ENCODE assay signal across 11 mouse cellular contexts in the genomic region with DNA sequence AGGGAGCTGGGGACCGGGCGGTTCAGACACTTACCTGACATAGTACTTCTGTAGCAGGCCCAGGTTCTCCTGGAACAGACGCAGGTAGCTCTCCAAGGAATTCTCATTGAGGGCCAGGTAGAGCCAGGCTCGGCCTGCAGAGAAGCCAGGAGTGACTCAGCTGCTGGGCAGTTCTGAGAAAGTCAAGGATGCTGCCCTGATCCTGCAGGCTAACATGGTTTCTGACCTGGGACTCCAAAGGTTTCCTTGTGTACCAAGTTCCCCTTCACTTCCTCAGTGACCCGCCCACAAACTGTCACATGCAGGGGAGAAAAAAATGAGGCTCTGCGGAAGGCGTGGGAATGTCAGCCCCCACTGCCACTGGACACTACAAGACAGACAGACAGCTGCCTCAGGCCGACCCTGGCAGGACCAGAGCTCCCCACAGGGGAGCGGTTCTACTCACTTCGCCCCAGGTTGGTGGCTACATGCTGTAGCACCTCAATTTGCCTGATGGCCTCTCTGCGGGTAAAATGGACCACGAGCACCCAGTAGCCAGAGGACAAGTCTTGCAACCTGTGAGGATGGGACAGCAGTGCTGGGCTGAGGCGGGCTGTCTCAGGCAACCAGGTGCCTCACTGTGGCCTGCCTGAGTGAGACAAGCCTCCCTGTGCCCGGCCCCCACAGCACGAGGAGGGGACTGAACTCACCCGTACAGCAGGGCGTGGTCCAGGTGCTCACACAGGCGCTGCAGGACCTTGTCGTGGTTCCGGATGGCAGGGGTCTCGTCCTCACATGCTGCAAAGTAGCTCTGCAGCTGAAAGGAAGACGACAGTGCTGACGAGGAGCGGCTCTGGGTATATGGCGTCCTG. TPM values are rescaled to one million over a fixed set of nuclear protein-coding genes. Genes with fewer than 3 reads are reported as not detected.
DNase-seq lines count a peak whose midpoint lies in the region; ATAC-seq and TF ChIP-seq lines count a peak whose summit lies in the region.
"Had no signal": no experiment of that assay in that cellular context is flagged by ENCODE, and none has a peak within 500 bp of the region (broad histone marks: within the 10 kb centered on the region; RNA-seq: fewer than 3 reads in every experiment).

No protein-coding gene starts in this region.

- peak overlapping the region; percentile 88 for H3K27ac ChIP-seq in heart, embryonic 12.5 days (ENCODE audit: poor library complexity, severe bottlenecking)
- H3K27ac ChIP-seq in neural tube, embryonic 13.5 days (replicated peaks) = peak overlapping the region; percentile 86; the same call in 1 of the 2 replicates
- no peak overlapping the region for H3K27ac ChIP-seq in intestine, embryonic 16.5 days (ENCODE audit: low read length)
- no peak overlapping the region for H3K27ac ChIP-seq in stomach, postnatal 0 days (replicated peaks)

- no peak overlapping the region for H3K4me2 ChIP-seq in heart, embryonic 12.5 days
- H3K4me2 ChIP-seq in neural tube, embryonic 13.5 days = no peak overlapping the region
- H3K4me2 ChIP-seq in intestine, embryonic 16.5 days (ENCODE audit: low read depth, low read length) = no peak overlapping the region
- no peak overlapping the region for H3K4me2 ChIP-seq in stomach, postnatal 0 days (replicated peaks; ENCODE audit: low read depth)

- intact Hi-C loops in heart, postnatal 25 days (cut with DNase I) = no loop called here

- H3K27me3 ChIP-seq in heart, embryonic 12.5 days (replicated peaks) = no peaks in the 10 kb centered on the region
- H3K27me3 ChIP-seq in neural tube, embryonic 13.5 days = no peaks in the 10 kb centered on the region
- no peaks in the 10 kb centered on the region for H3K27me3 ChIP-seq in intestine, embryonic 16.5 days (replicated peaks; ENCODE audit: control insufficient read depth, insufficient read depth, low read length)
- H3K27me3 ChIP-seq in stomach, postnatal 0 days (ENCODE audit: control insufficient read depth, insufficient read depth, low read length) = no peaks in the 10 kb centered on the region

- WGBS in heart, embryonic 12.5 days = 84% methylated on average over 25 of the region's 25 CpGs
- 92% methylated on average over 25 of the region's 25 CpGs for WGBS in neural tube, embryonic 13.5 days
- 80% methylated on average over 25 of the region's 25 CpGs for WGBS in intestine, embryonic 16.5 days
- 77% methylated on average over 25 of the region's 25 CpGs for WGBS in stomach, postnatal 0 days

- H3K4me3 ChIP-seq in heart, embryonic 12.5 days = no peak overlapping the region
- H3K4me3 ChIP-seq in neural tube, embryonic 13.5 days = no peak overlapping the region
- no peak overlapping the region for H3K4me3 ChIP-seq in intestine, embryonic 16.5 days (ENCODE audit: low read length)
- no peak overlapping the region for H3K4me3 ChIP-seq in stomach, postnatal 0 days (ENCODE audit: low read depth, low read length)

- ATAC-seq in heart, embryonic 12.5 days (ENCODE audit: insufficient number of reproducible peaks, low FRiP score) = no peak
- ATAC-seq in neural tube, embryonic 13.5 days (ENCODE audit: low read depth) = no peak
- ATAC-seq in intestine, embryonic 16.5 days = peak; percentile 53; the same call in 1 of the 2 replicates
- peak; percentile 36 for ATAC-seq in stomach, postnatal 0 days (ENCODE audit: low FRiP score, low TSS enrichment)
- ATAC-seq in granulocyte monocyte progenitor cell, adult 5-6 weeks (replicated peaks; ENCODE audit: poor library complexity, severe bottlenecking) = no peak
- ATAC-seq: liver, postnatal 0 days had no signal

- DNase-seq in heart, postnatal 25 days (ENCODE audit: low spot score) = no peak
- no peak for DNase-seq in neural tube, embryonic 10.5 days (ENCODE audit: extremely low spot score, low spot score)
- DNase-seq in stomach, postnatal 0 days (ENCODE audit: low spot score) = peak; percentile 40
- DNase-seq in gastrocnemius, adult 18-20 months (ENCODE audit: low spot score) = no peak
- DNase-seq: liver, postnatal 0 days; thymus, postnatal 25 days had no signal

- no peak for TF ChIP-seq EP300 in stomach, postnatal 0 days (optimal IDR thresholded peaks at IDR 0.05)

- H3K9ac ChIP-seq in heart, embryonic 12.5 days = peak overlapping the region; percentile 47
- peak overlapping the region; percentile 26; the same call in 1 of the 2 replicates for H3K9ac ChIP-seq in neural tube, embryonic 13.5 days
- 0 out of 2 replicates have a peak overlapping the region, but pooled peaks have one; percentile 19 for H3K9ac ChIP-seq in intestine, embryonic 16.5 days (ENCODE audit: low read depth, low read length)
- no peak overlapping the region for H3K9ac ChIP-seq in stomach, postnatal 0 days (ENCODE audit: low read length)
- H3K9ac ChIP-seq: liver, postnatal 0 days had no signal

- H3K9me3 ChIP-seq in heart, embryonic 12.5 days (replicated peaks) = no peaks in the 10 kb centered on the region
- no peaks in the 10 kb centered on the region for H3K9me3 ChIP-seq in neural tube, embryonic 13.5 days
- H3K9me3 ChIP-seq in intestine, embryonic 16.5 days (ENCODE audit: control insufficient read depth, low read length) = no peaks in the 10 kb centered on the region
- H3K9me3 ChIP-seq in stomach, postnatal 0 days (ENCODE audit: control insufficient read depth, low read length) = no peaks in the 10 kb centered on the region

- TF ChIP-seq CTCF in stomach, postnatal 0 days (IDR thresholded peaks at IDR 0.05; ENCODE audit: low read depth) = no peak

- H3K4me1 ChIP-seq in heart, embryonic 12.5 days (replicated peaks) = peaks cover 30% of the 10 kb centered on the region
- H3K4me1 ChIP-seq in neural tube, embryonic 13.5 days (replicated peaks) = peaks cover 22% of the 10 kb centered on the region
- H3K4me1 ChIP-seq in intestine, embryonic 16.5 days (ENCODE audit: control insufficient read depth, insufficient read depth, low read length) = peaks cover 26% of the 10 kb centered on the region
- no peaks in the 10 kb centered on the region for H3K4me1 ChIP-seq in stomach, postnatal 0 days (replicated peaks; ENCODE audit: control insufficient read depth, insufficient read depth)

- H3K36me3 ChIP-seq in heart, embryonic 12.5 days = peaks cover 62% of the 10 kb centered on the region
- peaks cover 46% of the 10 kb centered on the region for H3K36me3 ChIP-seq in neural tube, embryonic 13.5 days
- H3K36me3 ChIP-seq in intestine, embryonic 16.5 days (ENCODE audit: control insufficient read depth, insufficient read depth, low read length) = no peaks in the 10 kb centered on the region
- H3K36me3 ChIP-seq in stomach, postnatal 0 days (ENCODE audit: control insufficient read depth, insufficient read depth, low read length) = peaks cover 10% of the 10 kb centered on the region

RNA-seq across cellular contexts. Expression of gene Slc25a34, which starts 18.6 kb away (rescaled TPM):
- polyA plus RNA-seq in heart, embryonic 12.5 days (2016; fragmentation: Nextera tagmentation; extraction: Ambion mirVana) = 0.21 and 0.24 TPM in 2 replicates
- total RNA-seq in heart, postnatal 25 days (2021) = 100 to 1,000 TPM; 105 to 117 TPM
- polyA plus RNA-seq in neural tube, embryonic 13.5 days (2015; fragmentation: Nextera tagmentation; extraction: Ambion mirVana) = 0.11 TPM in 1 of 2 replicates, not detected in the other
- 7.4 and 10.5 TPM in 2 replicates for polyA plus RNA-seq in intestine, embryonic 16.5 days (2015; fragmentation: Nextera tagmentation; extraction: Ambion mirVana)
- 1.6 and 1.8 TPM in 2 replicates for polyA plus RNA-seq in stomach, postnatal 0 days (2015; fragmentation: Nextera tagmentation; extraction: Ambion mirVana)
- total RNA-seq in gastrocnemius, adult 18-20 months (2021) = 10 to 100 TPM; 13.3 to 15.7 TPM
- total RNA-seq in granulocyte monocyte progenitor cell, adult 5-6 weeks (2014; fragmentation: Nextera tagmentation) = not detected in 2 replicates
- not detected in 2 replicates for total RNA-seq in granulocyte monocyte progenitor cell, adult 5-6 weeks (2017)

RNA-seq across cellular contexts. Expression of gene Plekhm2, which starts 22.5 kb away (rescaled TPM):
- 6.1 and 6.2 TPM in 2 replicates for polyA plus RNA-seq in heart, embryonic 12.5 days (2016; fragmentation: Nextera tagmentation; extraction: Ambion mirVana)
- 100 to 1,000 TPM in 1 of 2 experiments, 10 to 100 TPM in 1; 94.1 to 109 TPM for total RNA-seq in heart, postnatal 25 days (2021)
- polyA plus RNA-seq in neural tube, embryonic 13.5 days (2015; fragmentation: Nextera tagmentation; extraction: Ambion mirVana) = 6.6 and 7.6 TPM in 2 replicates
- 5.5 and 5.9 TPM in 2 replicates for polyA plus RNA-seq in intestine, embryonic 16.5 days (2015; fragmentation: Nextera tagmentation; extraction: Ambion mirVana)
- polyA plus RNA-seq in stomach, postnatal 0 days (2015; fragmentation: Nextera tagmentation; extraction: Ambion mirVana) = 3.5 and 4.3 TPM in 2 replicates
- 10 to 100 TPM; 28.9 to 34.5 TPM for total RNA-seq in gastrocnemius, adult 18-20 months (2021)
- total RNA-seq in granulocyte monocyte progenitor cell, adult 5-6 weeks (2014; fragmentation: Nextera tagmentation) = 11.5 and 17.0 TPM in 2 replicates
- 7.2 and 11.2 TPM in 2 replicates for total RNA-seq in granulocyte monocyte progenitor cell, adult 5-6 weeks (2017)

RNA-seq across cellular contexts. Expression of gene Tmem82, which starts 23.8 kb away (rescaled TPM):
- polyA plus RNA-seq in heart, embryonic 12.5 days (2016; fragmentation: Nextera tagmentation; extraction: Ambion mirVana) = 0.19 and 0.37 TPM in 2 replicates
- 10 to 100 TPM; 21.2 to 28.9 TPM for total RNA-seq in heart, postnatal 25 days (2021)
- polyA plus RNA-seq in neural tube, embryonic 13.5 days (2015; fragmentation: Nextera tagmentation; extraction: Ambion mirVana) = 0.31 TPM in 1 of 2 replicates, not detected in the other
- 31.7 and 36.4 TPM in 2 replicates for polyA plus RNA-seq in intestine, embryonic 16.5 days (2015; fragmentation: Nextera tagmentation; extraction: Ambion mirVana)
- polyA plus RNA-seq in stomach, postnatal 0 days (2015; fragmentation: Nextera tagmentation; extraction: Ambion mirVana) = 2.2 and 2.3 TPM in 2 replicates
- total RNA-seq in gastrocnemius, adult 18-20 months (2021) = under 1 TPM; 0.55 to 0.62 TPM
- total RNA-seq in granulocyte monocyte progenitor cell, adult 5-6 weeks (2014; fragmentation: Nextera tagmentation) = 1.7 and 3.8 TPM in 2 replicates
- 0.72 TPM in 1 of 2 replicates, not detected in the other for total RNA-seq in granulocyte monocyte progenitor cell, adult 5-6 weeks (2017)

RNA-seq across cellular contexts. Expression of gene Fblim1, which starts 36.3 kb away (rescaled TPM):
- polyA plus RNA-seq in heart, embryonic 12.5 days (2016; fragmentation: Nextera tagmentation; extraction: Ambion mirVana) = 70.1 and 70.6 TPM in 2 replicates
- 100 to 1,000 TPM; 298 to 316 TPM for total RNA-seq in heart, postnatal 25 days (2021)
- 32.1 and 36.6 TPM in 2 replicates for polyA plus RNA-seq in neural tube, embryonic 13.5 days (2015; fragmentation: Nextera tagmentation; extraction: Ambion mirVana)
- 63.8 and 66.2 TPM in 2 replicates for polyA plus RNA-seq in intestine, embryonic 16.5 days (2015; fragmentation: Nextera tagmentation; extraction: Ambion mirVana)
- polyA plus RNA-seq in stomach, postnatal 0 days (2015; fragmentation: Nextera tagmentation; extraction: Ambion mirVana) = 45.1 and 49.2 TPM in 2 replicates
- total RNA-seq in gastrocnemius, adult 18-20 months (2021) = 1 to 10 TPM in 1 of 2 experiments, under 1 TPM in 1; 0.90 to 1.1 TPM
- total RNA-seq in granulocyte monocyte progenitor cell, adult 5-6 weeks (2014; fragmentation: Nextera tagmentation) = 0.11 and 0.36 TPM in 2 replicates
- total RNA-seq in granulocyte monocyte progenitor cell, adult 5-6 weeks (2017) = not detected in 2 replicates

RNA-seq across cellular contexts. Expression of gene Rsc1a1, which starts 43.2 kb away (rescaled TPM):
- polyA plus RNA-seq in heart, embryonic 12.5 days (2016; fragmentation: Nextera tagmentation; extraction: Ambion mirVana) = 0.82 TPM in 1 of 2 replicates, not detected in the other
- not detected for total RNA-seq in heart, postnatal 25 days (2021)
- polyA plus RNA-seq in neural tube, embryonic 13.5 days (2015; fragmentation: Nextera tagmentation; extraction: Ambion mirVana) = not detected in 2 replicates
- not detected in 2 replicates for polyA plus RNA-seq in intestine, embryonic 16.5 days (2015; fragmentation: Nextera tagmentation; extraction: Ambion mirVana)
- not detected in 2 replicates for polyA plus RNA-seq in stomach, postnatal 0 days (2015; fragmentation: Nextera tagmentation; extraction: Ambion mirVana)
- total RNA-seq in gastrocnemius, adult 18-20 months (2021) = 1 to 10 TPM; 4.1 to 5.2 TPM
- total RNA-seq in granulocyte monocyte progenitor cell, adult 5-6 weeks (2014; fragmentation: Nextera tagmentation) = 6.8 and 15.2 TPM in 2 replicates
- total RNA-seq in granulocyte monocyte progenitor cell, adult 5-6 weeks (2017) = 9.5 and 11.3 TPM in 2 replicates
- total RNA-seq: left cerebral cortex, postnatal 14 days had no signal
- polyA plus RNA-seq: liver, postnatal 0 days had no signal

Comparison
In these comparisons a context has a peak if more than half of its experiments do, and no peak if none do; other contexts are left out.
1. ATAC-seq: peak in intestine, embryonic 16.5 days (single experiment) and stomach, postnatal 0 days (single experiment); none in heart, embryonic 12.5 days (single experiment), neural tube, embryonic 13.5 days (single experiment) and granulocyte monocyte progenitor cell, adult 5-6 weeks (single experiment).
2. H3K27ac ChIP-seq: peak in heart, embryonic 12.5 days (single experiment) and neural tube, embryonic 13.5 days (single experiment); none in intestine, embryonic 16.5 days (single experiment) and stomach, postnatal 0 days (single experiment).